Mouse (Mus musculus) heart, embryonic 14.5 days (tissue): ENCODE measurements around the gene Meaf6. TPM values are rescaled to one million over a fixed set of nuclear protein-coding genes. Genes with fewer than 3 reads are reported as not detected.

Source experiments
- ATAC-seq: fragments of 200-750 bp; cut with Nextera tagmentation; 2 replicates; pipeline ENCODE4 v1.8.0; 2017; ENCODE audit warnings: low read depth, moderate TSS enrichment; ENCODE audit not compliant: insufficient number of reproducible peaks, insufficient read depth, low FRiP score
- H3K27ac ChIP-seq, 2 experiments: fragments of 200-500 bp in 1 of 2; fragments of 300-500 bp in 1 of 2; sonication (generic) in 1 of 2; replicated peaks in 1 of 2; 2 replicates each; pipeline ENCODE4 v1.5.1; 2012 to 2014; ENCODE audit warnings: low read depth in 2 of 2, low read length in 2 of 2, control low read depth in 1 of 2, mild to moderate bottlenecking in 1 of 2, mixed read lengths in 1 of 2; ENCODE audit not compliant: control insufficient read depth in 1 of 2, insufficient read depth in 1 of 2
- H3K27me3 ChIP-seq: fragments of 300-500 bp; sonication (generic); 2 replicates; pipeline ENCODE4 v1.6.1; 2014; ENCODE audit warnings: mild to moderate bottlenecking, low read length, control low read depth; ENCODE audit not compliant: control insufficient read depth, insufficient read depth
- H3K36me3 ChIP-seq: fragments of 300-500 bp; sonication (generic); 2 replicates; pipeline ENCODE4 v1.6.1; 2014; ENCODE audit warnings: mild to moderate bottlenecking, control low read depth, low read length, mixed read lengths; ENCODE audit not compliant: control insufficient read depth, insufficient read depth
- H3K4me1 ChIP-seq, 2 experiments: fragments of 200-500 bp in 1 of 2; fragments of 300-500 bp in 1 of 2; sonication (generic) in 1 of 2; 2 replicates each; pipeline ENCODE4 v1.6.1; 2012 to 2014; ENCODE audit warnings: low read length in 2 of 2, control low read depth in 1 of 2, mixed read lengths in 1 of 2; ENCODE audit not compliant: control insufficient read depth in 2 of 2, insufficient read depth in 2 of 2
- H3K4me2 ChIP-seq: fragments of 300-500 bp; sonication (generic); 2 replicates; pipeline ENCODE4 v1.6.1; 2014; ENCODE audit warnings: mild to moderate bottlenecking, low read length
- H3K4me3 ChIP-seq, 2 experiments: fragments of 200-500 bp in 1 of 2; fragments of 300-500 bp in 1 of 2; sonication (generic) in 1 of 2; 2 replicates each; pipeline ENCODE4 v1.5.1; 2012 to 2014; ENCODE audit warnings: low read length in 2 of 2, mild to moderate bottlenecking in 2 of 2, control low read depth in 1 of 2, low read depth in 1 of 2, moderate library complexity in 1 of 2; ENCODE audit not compliant: control insufficient read depth in 1 of 2, insufficient read depth in 1 of 2
- H3K9ac ChIP-seq: fragments of 300-500 bp; sonication (generic); 2 replicates; pipeline ENCODE4 v1.6.1; 2014; ENCODE audit warnings: mild to moderate bottlenecking, low read length
- H3K9me3 ChIP-seq: fragments of 300-500 bp; sonication (generic); 2 replicates; pipeline ENCODE4 v1.6.1; 2016; ENCODE audit warnings: low read length, control low read depth; ENCODE audit not compliant: control insufficient read depth
- WGBS: fragments of 180-500 bp; shearing (Covaris S2); extraction: QIAGEN DNeasy Blood & Tissue Kit; methylation state at CpG from one replicate; pipeline ENCODE4 v1.1.7; 2014; 5-methylcytosine and 5-hydroxymethylcytosine counted together
- polyA plus RNA-seq: library from polyadenylated mRNA; unstranded; fragments of >200 nt; fragmentation: Nextera tagmentation; extraction: Ambion mirVana; gene quantifications from 2 replicates; pipeline ENCODE4 v1.2.1, GENCODE M21; 2014

Meaf6 gene
- polyA plus RNA-seq, 1 experiment from 2014 or later: 43.8 TPM

- Histone ChIP-seq H3K4me1 (peaks cover 6 to 17% of the 10 kb centered on the region in 2 experiments), H3K27me3 (no peaks in the 10 kb centered on the region; the same call in 1 of the 2 replicates), H3K4me3 (no peak overlapping the region), H3K9ac (no peak overlapping the region), H3K36me3 (peaks cover 10% of the 10 kb centered on the region), H3K27ac (no peak overlapping the region), H3K9me3 (no peaks in the 10 kb centered on the region), H3K4me2 (no peak overlapping the region)
- WGBS: 67% methylated on average over 8 of the region's 8 CpGs
- ATAC-seq: no peak
These were observed 21.1 kb upstream of the Meaf6 start for GRCm38 (mm10) chr4:125063829-125064228.

GRCm38 (mm10) chr4:125065517-125066307, 19.2 kb upstream of the Meaf6 start, which contains the start of gene Dnali1:
Gene Dnali1, minus strand, starts transcription at chr4:125065703.
- peaks cover 5 to 17% of the 10 kb centered on the region in 2 experiments for H3K4me1 ChIP-seq
- H3K9ac ChIP-seq: peak within 1 kb of the TSS; percentile 88
- no peak within 1 kb of the TSS for H3K27ac ChIP-seq
- no peak for ATAC-seq
- WGBS: 4% methylated on average over 26 of the region's 26 CpGs
- H3K27me3 ChIP-seq: no peaks in the 10 kb centered on the region; the same call in 1 of the 2 replicates
- peak within 1 kb of the TSS; percentile 79 to 84 for H3K4me3 ChIP-seq
- H3K9me3 ChIP-seq: no peaks in the 10 kb centered on the region
- peak within 1 kb of the TSS; percentile 88 for H3K4me2 ChIP-seq
- peaks cover 29% of the 10 kb centered on the region for H3K36me3 ChIP-seq

GRCm38 (mm10) chr4:125066490-125067370, 18.2 kb upstream of the Meaf6 start, which contains the start of gene Snip1:
Gene Snip1, plus strand, starts transcription at chr4:125066672.
- peak within 1 kb of the TSS in 1 of 2 experiments; percentile 43; a peak in 2 of 4 replicates for H3K27ac ChIP-seq
- H3K4me2 ChIP-seq: peak within 1 kb of the TSS; percentile 88
- peaks cover 39% of the 10 kb centered on the region for H3K36me3 ChIP-seq
- under 1% methylated on average over 77 of the region's 78 CpGs for WGBS
- no peaks in the 10 kb centered on the region for H3K9me3 ChIP-seq
- peak within 1 kb of the TSS; percentile 88 for H3K9ac ChIP-seq
- H3K4me1 ChIP-seq: peaks cover 5 to 17% of the 10 kb centered on the region in 2 experiments
- peak; percentile 87 for ATAC-seq
- peak within 1 kb of the TSS; percentile 79 to 84 for H3K4me3 ChIP-seq
- H3K27me3 ChIP-seq: no peaks in the 10 kb centered on the region; the same call in 1 of the 2 replicates

GRCm38 (mm10) chr4:125077700-125078099, 7.2 kb upstream of the Meaf6 start:
- no peak overlapping the region for H3K27ac ChIP-seq
- no peak overlapping the region for H3K4me3 ChIP-seq
- H3K27me3 ChIP-seq: no peaks in the 10 kb centered on the region
- no peak for ATAC-seq
- WGBS: 81% methylated on average over 2 of the region's 2 CpGs
- H3K4me1 ChIP-seq: no peaks in the 10 kb centered on the region
- H3K36me3 ChIP-seq: peaks cover 41% of the 10 kb centered on the region
- H3K9me3 ChIP-seq: no peaks in the 10 kb centered on the region
- H3K9ac ChIP-seq: no peak overlapping the region
- H3K4me2 ChIP-seq: no peak overlapping the region

- Histone ChIP-seq H3K27ac (no peak overlapping the region), H3K9ac (no peak overlapping the region), H3K9me3 (no peaks in the 10 kb centered on the region), H3K27me3 (no peaks in the 10 kb centered on the region), H3K36me3 (peaks cover 31% of the 10 kb centered on the region), H3K4me2 (no peak overlapping the region), H3K4me3 (no peak overlapping the region), H3K4me1 (no peaks in the 10 kb centered on the region)
- ATAC-seq: no peak
- WGBS: 91% methylated on average over 2 of the region's 2 CpGs
These were observed 6.2 kb upstream of the Meaf6 start for GRCm38 (mm10) chr4:125078698-125079097.

GRCm38 (mm10) chr4:125085346-125085841, 460 bp downstream of the Meaf6 start:
- Histone ChIP-seq H3K4me1 (peaks cover 4 to 13% of the 10 kb centered on the region in 2 experiments; a peak in 3 of 4 replicates), H3K27me3 (no peaks in the 10 kb centered on the region), H3K9ac (peak overlapping the region; percentile 89), H3K36me3 (peaks cover 41% of the 10 kb centered on the region), H3K4me2 (peak overlapping the region; percentile 95), H3K9me3 (no peaks in the 10 kb centered on the region), H3K4me3 (peak overlapping the region; percentile 87 to 93), H3K27ac (peak overlapping the region; percentile 96)
- under 1% methylated on average over 45 of the region's 45 CpGs for WGBS
- ATAC-seq: peak; percentile 86

GRCm38 (mm10) chr4:125093031-125093430, 8.1 kb downstream of the Meaf6 start:
- H3K9me3 ChIP-seq: no peaks in the 10 kb centered on the region
- WGBS: 87% methylated on average over 5 of the region's 5 CpGs
- H3K36me3 ChIP-seq: peaks cover 56% of the 10 kb centered on the region

More at GRCm38 (mm10) chr4:125093031-125093430, 8.1 kb downstream of the Meaf6 start:
- Histone ChIP-seq H3K4me1 (no peaks in the 10 kb centered on the region), H3K4me3 (no peak overlapping the region), H3K4me2 (no peak overlapping the region), H3K9ac (no peak overlapping the region), H3K27me3 (no peaks in the 10 kb centered on the region), H3K27ac (no peak overlapping the region)
- no peak for ATAC-seq
